Mouse (Mus musculus) layer of hippocampus, postnatal 14 days (tissue): Measurements from ENCODE around the gene Sema4d. TPM values are rescaled to one million over a fixed set of nuclear protein-coding genes. Genes with fewer than 3 reads are reported as not detected.

Experiments used
- DNase-seq, 2 experiments: peaks; one replicate each; pipeline ENCODE4 v3.0.0; 2021 to 2022; ENCODE audit warnings: low spot score in 2 of 2, mixed read lengths in 1 of 2
- total RNA-seq, 2 experiments: library from RNA; stranded (reverse); gene quantifications; 2 replicates each; pipeline ENCODE4 v1.2.3; 2021

The Sema4d gene
- total RNA-seq, 2 experiments from 2014 or later = 154 to 165 TPM

- no peak for DNase-seq
Measured at GRCm38 (mm10) chr13:51732097-51732664, 61.4 kb downstream of the Sema4d start.

DNA sequence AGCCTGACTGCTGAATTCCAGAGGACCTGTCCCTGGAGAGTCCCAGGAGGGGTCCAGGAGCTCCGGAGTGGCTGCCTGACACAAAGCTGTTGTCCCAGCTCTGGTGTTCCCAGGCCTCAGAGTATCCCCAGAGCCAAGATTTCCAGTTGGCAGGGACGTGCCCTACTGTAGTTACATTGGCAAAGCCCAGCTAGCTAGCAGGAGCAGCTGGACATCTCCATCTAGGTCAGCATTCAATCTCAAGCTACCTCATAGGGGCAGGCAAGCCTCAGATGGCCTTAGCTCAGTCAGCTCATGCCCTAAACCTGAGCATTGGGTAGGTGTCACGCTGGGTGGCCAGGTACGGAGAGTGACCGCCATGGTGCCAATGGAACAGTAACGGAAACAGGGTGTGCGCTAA lies 62.1 kb downstream of the Sema4d start:
- peak in 1 of 2 experiments; percentile 45 for DNase-seq

GRCm38 (mm10) chr13:51729887-51730361 lies 63.6 kb downstream of the Sema4d start:
- peak; percentile 38 to 40 for DNase-seq

DNA sequence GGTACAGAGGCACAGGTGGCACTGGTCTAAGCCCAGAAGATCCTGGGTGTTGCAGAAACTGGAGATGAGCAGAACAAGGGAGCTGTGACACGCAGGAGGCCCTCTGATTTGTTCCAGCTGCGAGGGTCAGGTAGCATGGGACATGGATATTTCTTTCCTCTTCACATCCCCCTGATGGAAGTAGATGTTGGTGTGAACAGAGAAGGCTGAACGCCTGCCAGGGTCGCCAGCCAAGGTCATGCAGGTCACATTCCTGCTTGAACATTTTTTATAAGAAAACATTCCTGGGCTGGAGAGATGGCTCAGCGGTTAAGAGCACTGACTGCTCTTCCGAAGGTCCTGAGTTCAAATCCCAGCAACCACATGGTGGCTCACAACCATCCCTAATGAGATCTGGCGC lies 66.2 kb downstream of the Sema4d start:
- no peak for DNase-seq

DNA sequence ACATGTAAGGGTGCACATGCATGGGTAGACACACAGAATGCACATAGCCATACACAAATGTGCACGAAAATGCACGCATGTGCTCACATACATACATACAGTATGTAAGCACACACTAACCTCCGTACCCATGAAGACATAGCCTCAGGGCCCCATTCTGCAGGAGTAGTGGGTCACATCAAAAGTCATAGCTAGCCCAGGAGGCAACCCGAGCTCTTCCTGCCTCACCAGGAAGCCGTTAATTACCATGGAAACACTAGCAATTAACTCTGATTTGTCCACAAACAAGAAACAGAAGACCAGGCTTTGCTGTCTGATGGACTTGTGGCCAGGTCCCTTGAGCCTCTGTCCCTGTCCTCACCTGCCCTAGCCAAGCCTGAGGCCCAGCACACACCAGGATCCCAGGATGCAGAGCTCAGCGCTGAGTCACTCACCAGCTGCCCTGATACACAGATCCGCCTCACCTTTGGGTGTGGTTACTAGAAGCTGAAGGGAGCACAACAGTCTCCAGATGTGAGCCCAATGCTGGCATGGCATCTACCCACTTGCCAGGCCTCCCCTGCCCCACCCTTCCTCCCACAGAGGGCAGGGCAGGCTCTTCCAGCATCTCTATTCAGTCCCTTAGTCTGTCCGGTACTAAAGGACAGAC lies 67.5 kb downstream of the Sema4d start:
- no peak for DNase-seq

DNA sequence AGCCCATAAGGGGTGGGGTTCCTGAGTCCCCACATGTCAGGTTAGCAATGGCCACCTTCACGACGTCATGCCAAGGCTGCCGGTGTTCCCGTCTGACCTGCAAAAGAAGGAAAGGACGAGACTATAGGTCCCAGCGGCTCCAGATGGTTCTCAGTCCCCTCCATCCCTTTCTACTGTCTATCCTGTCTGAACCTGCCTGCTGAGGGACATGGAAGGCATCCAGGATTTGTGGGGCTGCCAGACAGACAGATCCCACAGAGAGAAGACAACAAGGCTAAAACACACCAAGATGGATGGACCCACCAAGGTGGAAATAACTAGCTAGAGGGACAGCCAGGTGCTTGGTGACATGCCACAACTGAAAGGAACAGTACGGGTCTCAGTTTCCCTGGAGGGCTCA lies 68.1 kb downstream of the Sema4d start:
- no peak for DNase-seq

DNA sequence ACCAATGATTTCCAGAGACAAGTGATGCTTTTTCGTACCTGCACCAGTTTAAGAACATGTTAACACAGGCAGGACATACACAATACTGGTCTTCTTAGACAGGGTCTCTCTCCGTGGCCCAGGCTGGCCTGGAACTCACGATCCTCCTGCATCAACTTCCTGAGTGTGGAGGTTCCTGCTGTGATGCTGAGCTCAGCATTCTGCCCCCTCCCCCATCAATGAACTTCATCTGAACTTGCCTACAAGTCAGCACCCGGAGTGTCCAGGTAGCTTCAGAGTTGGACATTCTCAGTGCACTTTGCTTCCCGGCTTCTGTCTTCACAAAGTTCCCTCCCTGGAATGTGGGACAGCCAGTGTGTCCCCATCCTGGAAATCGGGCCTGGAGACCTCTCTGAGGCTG lies 69.0 kb downstream of the Sema4d start:
- no peak for DNase-seq

DNA sequence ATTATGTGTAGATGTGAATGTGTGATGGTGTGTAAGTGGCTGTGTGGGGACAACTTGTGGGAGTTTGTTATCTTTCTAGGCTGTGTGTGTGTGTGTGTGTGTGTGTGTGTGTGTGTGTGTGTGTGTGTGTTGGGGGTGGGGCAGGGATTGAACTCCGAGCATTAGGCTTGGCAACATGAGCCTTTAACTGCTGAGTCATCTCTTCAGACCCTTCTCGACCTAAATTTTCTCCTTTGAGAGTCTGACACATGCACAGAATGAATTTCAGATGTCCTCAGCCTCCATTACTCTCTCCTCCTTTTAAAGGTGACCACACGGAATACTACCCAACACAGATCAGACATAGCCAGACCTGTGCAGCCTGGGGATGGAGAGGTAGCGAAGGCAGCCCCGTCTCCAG lies 70.4 kb downstream of the Sema4d start:
- no peak for DNase-seq

- DNase-seq = no peak
Measured at GRCm38 (mm10) chr13:51720556-51720955, 73.0 kb downstream of the Sema4d start.

DNA sequence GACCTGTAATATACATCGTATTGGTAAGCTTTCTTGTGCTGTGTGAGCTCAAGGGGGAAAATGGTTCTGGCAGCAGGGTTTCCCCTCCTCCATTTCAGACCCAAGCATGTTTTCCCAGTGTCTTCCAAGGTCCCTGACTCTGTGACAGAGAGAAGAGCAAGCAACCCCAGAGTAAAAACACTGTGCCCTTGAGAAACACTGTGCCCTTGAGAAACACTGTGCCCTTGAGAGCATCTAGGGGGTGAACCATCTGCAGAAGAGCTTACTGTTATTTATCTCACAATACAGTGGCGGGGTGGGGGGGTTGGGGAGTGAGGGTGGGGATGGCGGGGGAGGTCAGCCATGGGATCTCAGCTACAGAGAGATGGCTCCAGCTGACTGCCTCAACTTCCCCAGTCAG lies 74.3 kb downstream of the Sema4d start:
- no peak for DNase-seq

DNA sequence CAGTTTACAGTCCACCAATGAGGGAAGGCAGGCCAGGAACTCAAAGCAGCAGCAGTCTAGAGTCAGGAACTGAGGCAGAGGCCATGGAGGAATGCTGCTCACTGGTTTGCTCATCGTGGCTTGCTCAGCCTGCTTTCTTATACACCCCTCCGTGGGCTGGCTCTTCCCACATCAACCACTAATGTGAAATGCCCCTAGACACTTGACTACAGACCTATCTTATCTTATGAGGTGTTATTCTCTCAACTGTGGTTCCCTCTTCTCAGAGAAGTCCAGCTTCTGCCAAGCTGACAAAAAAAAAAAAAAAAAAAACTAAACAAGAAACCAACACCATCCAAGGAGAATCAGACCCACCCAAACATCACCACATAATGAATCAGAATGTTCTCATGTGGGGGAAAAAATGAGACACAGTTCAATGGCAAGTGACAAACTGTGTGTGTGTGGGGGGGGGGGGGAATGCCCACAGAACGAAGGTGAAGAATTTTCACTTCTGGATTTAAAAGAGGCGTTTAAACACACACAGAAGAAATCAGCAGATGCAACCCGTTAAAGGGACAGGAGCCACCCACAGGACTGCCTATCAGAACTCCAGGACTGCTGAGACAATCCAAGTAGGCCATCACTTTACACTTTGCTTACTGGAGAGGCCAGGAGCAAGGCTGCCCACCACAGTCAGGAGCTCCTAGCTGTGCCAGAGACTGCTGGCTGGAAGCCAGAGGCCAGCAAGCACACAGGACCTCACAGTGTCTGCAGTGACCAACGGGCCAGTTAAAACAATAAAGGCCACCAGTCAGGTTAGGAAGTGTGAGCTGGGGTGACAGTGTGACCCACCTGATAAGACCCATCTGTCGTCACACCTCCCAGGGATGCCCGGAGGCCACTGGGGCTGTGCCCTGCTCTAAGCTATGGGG lies 76.9 kb downstream of the Sema4d start:
- no peak for DNase-seq

DNA sequence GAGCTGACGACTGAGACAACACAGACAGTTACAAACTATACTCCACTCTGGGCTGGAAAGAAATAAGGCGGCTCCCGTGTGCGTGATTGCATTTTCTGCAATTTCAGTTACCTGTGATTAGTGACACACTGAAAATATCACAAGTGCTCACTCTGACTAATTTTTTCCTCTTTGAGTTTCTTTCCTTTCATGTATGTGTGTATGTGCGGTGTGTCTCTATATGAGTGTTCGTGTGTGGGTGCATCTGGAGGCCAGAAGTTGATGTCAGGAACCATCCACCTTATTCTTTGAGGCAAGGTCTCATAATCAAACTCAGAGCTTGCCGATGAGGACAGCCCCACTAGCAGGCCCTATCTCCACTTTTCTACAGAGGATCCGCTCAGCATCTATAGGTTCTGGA lies 81.5 kb downstream of the Sema4d start:
- DNase-seq = no peak

GRCm38 (mm10) chr13:51710738-51711137 lies 82.8 kb downstream of the Sema4d start:
- DNase-seq = no peak

GRCm38 (mm10) chr13:51705882-51706854 lies 87.4 kb downstream of the Sema4d start:
- DNase-seq = no peak

DNA sequence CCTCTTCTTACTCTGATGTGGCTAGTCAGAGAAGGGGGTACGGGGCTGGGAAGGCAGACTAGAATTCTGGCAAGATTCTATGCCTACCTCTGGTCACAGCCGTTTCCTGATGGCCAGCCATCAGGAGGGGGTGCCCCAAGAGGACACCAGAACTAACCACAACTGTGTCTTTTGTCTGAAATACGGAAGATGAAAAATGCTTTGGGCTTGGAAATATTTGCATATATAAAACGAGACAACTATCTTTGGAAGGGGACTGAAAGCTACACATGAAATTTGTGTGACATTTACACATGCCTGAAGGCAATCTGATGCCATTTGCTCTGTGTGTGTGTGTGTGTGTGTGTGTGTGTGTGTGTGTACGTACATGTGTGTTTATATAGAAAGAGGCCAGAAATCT lies 89.7 kb downstream of the Sema4d start:
- DNase-seq = no peak

DNA sequence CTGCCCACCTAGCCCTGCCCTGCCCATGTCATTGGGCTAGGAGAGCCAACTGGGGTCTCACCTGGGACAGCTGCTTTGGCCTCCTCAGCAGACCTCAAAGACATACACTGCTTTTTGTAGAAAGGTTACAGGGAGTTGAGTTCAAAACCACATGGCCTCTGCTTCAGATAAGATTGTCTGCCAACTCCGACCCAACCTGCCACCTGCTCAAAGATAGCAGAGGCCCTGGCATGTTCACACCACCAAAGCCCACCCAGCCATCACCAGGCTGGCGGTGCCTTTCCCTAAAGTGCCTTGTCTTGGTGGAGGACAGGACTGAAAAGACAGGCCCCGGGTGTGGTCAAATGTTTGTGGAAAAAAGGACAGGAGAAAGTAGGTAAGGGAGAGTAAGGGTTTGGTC lies 95.2 kb downstream of the Sema4d start:
- no peak for DNase-seq

- DNase-seq = no peak
Measured at GRCm38 (mm10) chr13:51697897-51698296, 95.7 kb downstream of the Sema4d start.

GRCm38 (mm10) chr13:51697455-51697854 lies 96.1 kb downstream of the Sema4d start:
- no peak for DNase-seq

DNA sequence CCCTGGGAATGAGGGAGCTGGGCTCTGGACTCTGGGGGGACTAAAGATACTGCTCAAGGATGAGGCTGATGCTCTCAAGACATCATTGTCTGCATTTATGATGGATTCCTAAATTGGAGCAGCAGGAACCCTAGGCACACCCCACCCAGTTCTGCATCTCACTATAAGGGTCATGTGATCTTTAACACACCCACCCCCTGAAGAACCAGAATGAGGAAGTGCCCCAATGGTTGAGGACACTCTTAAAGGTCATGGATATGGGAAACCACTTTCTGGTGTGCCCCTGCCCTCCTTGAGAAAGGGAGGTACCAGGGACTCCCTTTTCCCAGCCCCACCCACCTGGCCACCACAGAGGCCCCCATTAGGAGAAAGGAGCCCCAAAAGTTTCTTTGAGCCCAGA lies 97.1 kb downstream of the Sema4d start:
- no peak for DNase-seq

GRCm38 (mm10) chr13:51688688-51689087 lies 104.9 kb downstream of the Sema4d start:
- no peak for DNase-seq

DNA sequence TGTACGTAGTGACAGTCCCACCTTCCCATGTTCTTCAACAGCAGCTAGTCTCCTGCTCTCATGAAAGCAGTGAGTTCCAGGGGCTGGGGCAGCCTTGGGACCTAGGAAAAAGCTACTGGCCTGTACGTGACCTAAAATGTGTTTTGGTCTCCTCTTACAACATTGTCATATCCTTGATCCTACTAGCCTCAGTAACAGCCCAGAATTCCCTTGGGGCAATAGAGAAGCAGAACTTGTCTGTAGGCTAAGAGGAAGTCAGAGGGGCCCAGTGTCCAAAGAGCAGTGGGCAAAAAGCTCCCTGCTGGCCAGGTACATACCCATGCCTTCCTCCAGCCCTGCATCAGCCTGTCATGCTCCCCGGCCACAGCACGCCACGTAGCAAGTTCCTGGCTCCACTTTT lies 106.6 kb downstream of the Sema4d start:
- no peak for DNase-seq
